Mouse (Mus musculus): Measurements from ENCODE around the gene Snrnp35. TPM values are rescaled to one million over a fixed set of nuclear protein-coding genes. Genes with fewer than 3 reads are reported as not detected.
A peak's percentile ranks its signal among the peaks of the same experiment; 100 is the strongest.
"Not testable (repeated sequence)": the region's sequence is repeated elsewhere in the genome, so short reads cannot be mapped to it uniquely, and the experiment has no call there.

Snrnp35 gene
- total RNA-seq, 2 experiments from 2014 or later = 6.0 TPM; not detected in 1

GRCm38 (mm10) chr5:124498221-124498876 is 15.4 kb downstream of the Snrnp35 start:
- peak; percentile 39 for ATAC-seq (replicated peaks; ENCODE audit: low FRiP score, poor library complexity, severe bottlenecking)

DNA sequence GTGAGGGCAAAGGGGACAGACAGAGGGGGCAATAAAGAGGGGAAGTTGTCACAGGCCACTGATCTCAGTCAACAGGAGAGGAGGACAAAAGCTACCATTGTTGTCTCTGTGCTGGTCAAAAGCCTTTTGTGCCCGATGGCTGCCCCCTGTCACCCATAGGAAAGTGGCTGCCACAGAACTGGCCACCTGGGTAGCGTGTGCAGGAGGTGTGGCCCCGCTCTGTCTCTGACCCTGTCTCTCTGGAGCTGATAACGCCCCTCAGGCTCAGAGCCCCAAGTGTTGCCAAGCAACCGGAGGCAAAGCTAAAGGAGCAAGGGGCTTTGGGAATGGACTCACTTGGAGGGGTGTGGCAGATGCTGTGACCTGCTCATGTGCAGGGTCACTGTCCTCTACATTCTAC is 16.1 kb downstream of the Snrnp35 start:
- no peak for ATAC-seq (replicated peaks; ENCODE audit: low FRiP score, poor library complexity, severe bottlenecking)

GRCm38 (mm10) chr5:124500037-124500436 is 17.1 kb downstream of the Snrnp35 start:
- not testable (repeated sequence) for ATAC-seq (replicated peaks; ENCODE audit: low FRiP score, poor library complexity, severe bottlenecking)

GRCm38 (mm10) chr5:124500573-124500972 is 17.6 kb downstream of the Snrnp35 start:
- no peak for ATAC-seq (replicated peaks; ENCODE audit: low FRiP score, poor library complexity, severe bottlenecking)

DNA sequence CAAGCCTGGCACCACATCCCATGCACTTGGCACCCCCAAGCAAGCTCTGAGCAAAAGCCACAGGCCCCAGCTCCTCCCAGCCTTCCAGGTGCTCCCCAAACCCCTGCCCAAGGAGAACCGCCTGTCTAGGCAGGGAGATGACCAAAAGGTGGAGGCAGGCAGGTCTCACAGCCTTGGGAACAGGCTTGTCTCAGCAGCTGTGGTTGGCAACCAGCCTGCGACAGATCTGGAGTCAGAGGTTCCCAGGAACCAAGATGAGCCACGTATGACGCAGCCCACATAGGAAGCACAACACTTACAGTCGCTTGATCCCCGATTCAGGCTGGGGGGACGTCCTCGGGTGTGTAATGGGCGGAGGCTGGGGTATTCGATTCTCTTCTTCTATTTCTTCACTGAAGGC is 18.6 kb downstream of the Snrnp35 start:
- ATAC-seq (replicated peaks; ENCODE audit: low FRiP score, poor library complexity, severe bottlenecking) = no peak

DNA sequence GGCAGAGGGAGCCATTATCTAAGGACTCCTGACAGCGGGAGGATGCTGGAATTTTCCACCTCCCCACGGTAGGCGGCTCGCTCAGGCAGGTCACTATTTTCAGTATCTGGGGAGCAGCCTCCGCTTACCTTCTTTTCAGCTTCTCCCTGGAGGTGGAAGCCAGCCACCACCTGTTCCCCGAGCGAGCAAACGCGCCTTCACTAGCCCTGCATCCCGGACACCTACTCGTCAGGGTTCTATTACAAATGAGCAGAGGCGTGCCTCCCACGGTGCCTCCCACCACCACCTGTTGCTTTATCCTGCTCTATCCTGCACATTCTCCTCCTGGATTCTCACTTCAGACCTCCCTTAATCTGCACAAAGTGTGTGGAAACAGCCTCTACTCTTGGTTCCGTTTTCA is 20.8 kb downstream of the Snrnp35 start:
- ATAC-seq (replicated peaks; ENCODE audit: low FRiP score, poor library complexity, severe bottlenecking) = no peak

GRCm38 (mm10) chr5:124505235-124505634 is 22.3 kb downstream of the Snrnp35 start:
- ATAC-seq (replicated peaks; ENCODE audit: low FRiP score, poor library complexity, severe bottlenecking) = no peak

GRCm38 (mm10) chr5:124506731-124507359 is 23.9 kb downstream of the Snrnp35 start:
- ATAC-seq (replicated peaks; ENCODE audit: low FRiP score, poor library complexity, severe bottlenecking) = no peak

DNA sequence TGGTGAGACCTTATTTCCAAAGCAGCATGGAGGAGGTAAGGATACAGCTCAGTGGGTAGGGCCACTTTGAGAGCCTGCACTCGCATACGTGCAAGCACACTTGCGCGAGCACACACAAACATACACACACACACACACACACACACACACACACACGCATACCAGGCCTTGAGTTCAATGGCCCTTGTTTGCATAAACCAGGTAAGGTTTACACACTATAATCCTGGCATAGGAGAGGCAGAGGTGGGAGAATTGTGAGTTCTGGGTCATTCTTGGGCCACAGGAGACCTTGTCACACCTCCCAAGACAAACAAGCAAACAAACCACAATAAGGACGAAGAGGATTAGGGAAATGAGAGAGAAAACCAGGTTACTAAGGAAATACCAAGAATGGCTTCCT is 26.3 kb downstream of the Snrnp35 start:
- no peak for ATAC-seq (replicated peaks; ENCODE audit: low FRiP score, poor library complexity, severe bottlenecking)

- ATAC-seq (replicated peaks; ENCODE audit: low FRiP score, poor library complexity, severe bottlenecking) = no peak
Observed at GRCm38 (mm10) chr5:124509742-124510237, 26.9 kb downstream of the Snrnp35 start.

DNA sequence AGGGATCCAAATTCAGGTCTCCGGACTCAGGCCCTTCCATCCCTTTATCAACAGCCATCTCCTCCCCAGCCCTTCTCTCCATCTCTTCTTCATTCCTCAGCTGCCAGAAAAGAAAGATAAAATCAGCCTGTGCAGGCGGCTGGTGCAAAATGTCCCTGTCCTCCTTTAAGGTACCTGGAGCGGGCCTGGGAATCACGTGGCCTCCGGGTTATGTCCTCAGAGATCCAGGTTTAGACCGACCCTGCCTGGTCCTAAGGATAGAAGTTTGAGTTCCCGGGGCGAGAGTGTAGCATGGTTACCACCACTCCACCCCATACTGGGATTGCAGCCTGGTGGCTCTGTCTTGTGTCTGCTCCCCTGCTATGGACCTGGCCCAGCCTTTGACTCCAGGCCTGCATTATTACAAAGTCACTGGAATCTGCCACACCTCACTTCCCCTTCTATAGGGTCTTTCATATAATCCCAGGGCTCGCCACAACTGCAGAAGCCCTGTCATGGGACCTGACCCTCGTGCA is 27.7 kb downstream of the Snrnp35 start:
- no peak for ATAC-seq (replicated peaks; ENCODE audit: low FRiP score, poor library complexity, severe bottlenecking)

GRCm38 (mm10) chr5:124515789-124516188 is 32.9 kb downstream of the Snrnp35 start:
- no peak for ATAC-seq (replicated peaks; ENCODE audit: low FRiP score, poor library complexity, severe bottlenecking)

DNA sequence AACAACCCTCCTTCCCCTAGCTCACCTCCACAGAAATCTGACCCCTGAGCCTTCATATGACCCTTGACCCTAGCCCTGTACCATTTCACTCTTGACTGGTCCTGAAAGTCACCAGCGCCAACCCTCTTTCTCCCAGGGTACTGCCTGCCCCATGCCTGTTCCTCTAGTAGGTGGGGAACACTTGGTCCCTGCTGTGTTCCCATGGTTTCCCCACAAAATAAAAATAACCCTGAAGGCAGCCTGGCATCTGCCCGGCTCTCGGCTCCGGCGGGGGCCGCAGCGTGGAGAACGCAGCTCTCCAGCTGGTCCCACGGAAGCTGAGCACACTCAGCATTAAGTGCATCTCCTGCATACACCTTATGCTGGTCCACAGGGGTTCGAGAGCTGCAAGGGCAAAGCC is 35.7 kb downstream of the Snrnp35 start:
- ATAC-seq (replicated peaks; ENCODE audit: low FRiP score, poor library complexity, severe bottlenecking) = no peak

- no peak for ATAC-seq (replicated peaks; ENCODE audit: low FRiP score, poor library complexity, severe bottlenecking)
Observed at GRCm38 (mm10) chr5:124521588-124521987, 38.7 kb downstream of the Snrnp35 start.

- ATAC-seq (replicated peaks; ENCODE audit: low FRiP score, poor library complexity, severe bottlenecking) = no peak; the same call in 1 of the 2 replicates
Observed at GRCm38 (mm10) chr5:124523032-124523431, 40.1 kb downstream of the Snrnp35 start.

DNA sequence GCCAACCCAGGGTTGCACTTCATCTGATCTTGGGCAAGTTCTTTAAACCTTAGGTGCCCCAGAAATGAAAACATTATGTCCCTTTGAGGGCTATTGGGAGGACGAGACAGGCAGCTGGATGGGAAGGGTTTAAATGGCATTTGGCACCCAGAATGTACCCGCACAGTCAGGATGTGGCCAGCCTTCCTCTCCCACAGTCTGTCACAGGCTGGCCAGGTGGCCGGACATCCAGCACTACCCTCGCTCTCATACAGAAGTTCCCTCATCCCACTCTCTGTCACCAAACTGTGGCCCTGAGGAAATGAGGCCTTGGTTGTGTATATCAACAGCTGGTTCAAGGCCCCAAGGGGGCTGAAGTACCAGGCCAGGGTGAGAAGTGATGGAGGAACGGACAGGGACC is 42.0 kb downstream of the Snrnp35 start:
- no peak for ATAC-seq (replicated peaks; ENCODE audit: low FRiP score, poor library complexity, severe bottlenecking)

- no peak for ATAC-seq (replicated peaks; ENCODE audit: low FRiP score, poor library complexity, severe bottlenecking)
Observed at GRCm38 (mm10) chr5:124528351-124528750, 45.4 kb downstream of the Snrnp35 start.

- no peak for ATAC-seq (replicated peaks; ENCODE audit: low FRiP score, poor library complexity, severe bottlenecking)
Observed at GRCm38 (mm10) chr5:124528791-124529190, 45.9 kb downstream of the Snrnp35 start.

- no peak for ATAC-seq (replicated peaks; ENCODE audit: low FRiP score, poor library complexity, severe bottlenecking)
Observed at GRCm38 (mm10) chr5:124529191-124529651, 46.3 kb downstream of the Snrnp35 start.

GRCm38 (mm10) chr5:124529697-124530096 is 46.8 kb downstream of the Snrnp35 start:
- no peak for ATAC-seq (replicated peaks; ENCODE audit: low FRiP score, poor library complexity, severe bottlenecking)
